Mouse (Mus musculus): ENCODE data around the gene Tas1r3.

DNA sequence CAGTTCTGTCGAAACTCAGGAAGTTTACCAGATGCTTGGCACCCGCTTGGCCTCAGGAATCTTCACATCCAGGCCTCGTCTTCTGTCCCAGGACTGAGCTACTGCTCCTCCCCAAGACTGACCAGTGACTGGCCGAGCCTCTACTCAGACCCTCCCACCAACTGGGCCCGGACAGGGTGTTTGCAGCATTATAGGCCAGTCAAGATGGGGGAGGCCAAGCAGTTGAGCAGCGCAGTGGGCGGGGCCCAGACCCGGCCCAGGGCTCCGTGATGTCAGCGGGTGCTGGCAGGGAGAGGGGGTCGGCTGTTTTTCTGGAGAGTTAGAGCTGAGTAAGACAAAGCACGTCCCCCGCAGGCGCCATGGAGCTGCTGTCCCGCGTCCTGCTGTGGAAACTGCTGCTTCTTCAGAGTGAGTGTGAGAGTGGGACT, 23.7 kb downstream of the Tas1r3 start, which contains the start of gene Mxra8:
- TF ChIP-seq CTCF (IDR thresholded peaks at IDR 0.05; ENCODE audit: control insufficient read depth, insufficient read depth, insufficient read length) (no peak), MAX (IDR thresholded peaks at IDR 0.05) (no peak), USF1 (IDR thresholded peaks at IDR 0.05; ENCODE audit: low read depth) (no peak), MYOD1 (IDR thresholded peaks at IDR 0.05; ENCODE audit: control insufficient read depth, insufficient read length, low read depth) (no peak), MYOG (IDR thresholded peaks at IDR 0.05; ENCODE audit: control insufficient read depth, extremely low read depth, insufficient read length) (no peak), FOSL1 (IDR thresholded peaks at IDR 0.05; ENCODE audit: insufficient read depth, low read length, poor library complexity, severe bottlenecking) (no peak)
